Mouse (Mus musculus) embryonic facial prominence, embryonic 11.5 days (tissue): ENCODE measurements around the gene Tlcd2. TPM values are rescaled to one million over a fixed set of nuclear protein-coding genes. Genes with fewer than 3 reads are reported as not detected.

Experiments used
- ATAC-seq: fragments of 200-750 bp; cut with Nextera tagmentation; replicated peaks from 2 replicates; pipeline ENCODE4 v1.8.0; 2017; ENCODE audit warnings: low read depth; ENCODE audit not compliant: insufficient number of reproducible peaks, low FRiP score, low TSS enrichment
- DNase-seq: peaks from one replicate; pipeline ENCODE4 v3.0.0-alpha.2; 2015; ENCODE audit warnings: low spot score
- H3K27ac ChIP-seq: fragments of 300-500 bp; sonication (generic); replicated peaks from 2 replicates; pipeline ENCODE4 v1.5.1; 2014; ENCODE audit warnings: mild to moderate bottlenecking, low read depth, low read length, control low read depth
- H3K27me3 ChIP-seq: fragments of 300-500 bp; sonication (generic); 2 replicates; pipeline ENCODE4 v1.6.1; 2014; ENCODE audit warnings: mild to moderate bottlenecking, low read length, moderate library complexity, mixed read lengths; ENCODE audit not compliant: control insufficient read depth, insufficient read depth
- H3K36me3 ChIP-seq: fragments of 300-500 bp; sonication (generic); replicated peaks from 2 replicates; pipeline ENCODE4 v1.6.1; 2014; ENCODE audit warnings: low read depth, mild to moderate bottlenecking, low read length, moderate library complexity, mixed read lengths; ENCODE audit not compliant: control insufficient read depth, insufficient read depth
- H3K4me1 ChIP-seq: fragments of 300-500 bp; sonication (generic); 2 replicates; pipeline ENCODE4 v1.6.1; 2014; ENCODE audit warnings: low read length, mixed read lengths; ENCODE audit not compliant: control insufficient read depth, insufficient read depth
- H3K4me2 ChIP-seq: fragments of 300-500 bp; sonication (generic); 2 replicates; pipeline ENCODE4 v1.6.1; 2014; ENCODE audit warnings: low read depth, mild to moderate bottlenecking, control low read depth, low read length, moderate library complexity
- H3K4me3 ChIP-seq: fragments of 300-500 bp; sonication (generic); 2 replicates; pipeline ENCODE4 v1.5.1; 2014; ENCODE audit warnings: low read depth, low read length, control low read depth
- H3K9ac ChIP-seq: fragments of 300-500 bp; sonication (generic); replicated peaks from 2 replicates; pipeline ENCODE4 v1.6.1; 2014; ENCODE audit warnings: mild to moderate bottlenecking, control low read depth, low read length
- H3K9me3 ChIP-seq: fragments of 300-500 bp; sonication (generic); replicated peaks from 2 replicates; pipeline ENCODE4 v1.6.1; 2016; ENCODE audit warnings: mild to moderate bottlenecking, low read length, inconsistent platforms, mixed read lengths; ENCODE audit not compliant: control insufficient read depth
- WGBS: fragments of 180-500 bp; shearing (Covaris S2); extraction: QIAGEN DNeasy Blood & Tissue Kit; methylation state at CpG from one replicate; pipeline ENCODE4 v1.1.7; 2014; 5-methylcytosine and 5-hydroxymethylcytosine counted together
- polyA plus RNA-seq: library from polyadenylated mRNA; unstranded; fragments of >200 nt; fragmentation: Nextera tagmentation; extraction: Ambion mirVana; gene quantifications from 2 replicates; pipeline ENCODE4 v1.2.1, GENCODE M21; 2014

The Tlcd2 gene
- polyA plus RNA-seq, 1 experiment from 2014 or later: 15.4 TPM

GRCm38 (mm10) chr11:75470675-75471074, 9.2 kb downstream of the Tlcd2 start:
- Histone ChIP-seq H3K4me3 (no peak overlapping the region), H3K27me3 (no peaks in the 10 kb centered on the region), H3K9ac (no peak overlapping the region), H3K9me3 (no peaks in the 10 kb centered on the region), H3K4me1 (no peaks in the 10 kb centered on the region), H3K36me3 (no peaks in the 10 kb centered on the region), H3K4me2 (no peak overlapping the region), H3K27ac (no peak overlapping the region)
- ATAC-seq (no peak), DNase-seq (no peak)
- 80% methylated on average over 3 of the region's 3 CpGs for WGBS

- no peaks in the 10 kb centered on the region for H3K27me3 ChIP-seq
- H3K4me2 ChIP-seq: no peak overlapping the region
- H3K4me1 ChIP-seq: no peaks in the 10 kb centered on the region
- WGBS: 84% methylated on average over 11 of the region's 11 CpGs
- ATAC-seq (no peak), DNase-seq (no peak)
- H3K9me3 ChIP-seq: no peaks in the 10 kb centered on the region
- no peaks in the 10 kb centered on the region for H3K36me3 ChIP-seq
- no peak overlapping the region for H3K4me3 ChIP-seq
- no peak overlapping the region for H3K9ac ChIP-seq
- no peak overlapping the region for H3K27ac ChIP-seq
Measured at GRCm38 (mm10) chr11:75472469-75473081, 11.1 kb downstream of the Tlcd2 start.

- Histone ChIP-seq H3K9ac (no peak overlapping the region), H3K9me3 (no peaks in the 10 kb centered on the region), H3K36me3 (no peaks in the 10 kb centered on the region), H3K4me3 (no peak overlapping the region), H3K4me1 (no peaks in the 10 kb centered on the region), H3K27me3 (no peaks in the 10 kb centered on the region), H3K4me2 (no peak overlapping the region; the same call in 1 of the 2 replicates), H3K27ac (no peak overlapping the region)
- ATAC-seq (no peak), DNase-seq (no peak)
- WGBS: 68% methylated on average over 7 of the region's 7 CpGs
Measured at GRCm38 (mm10) chr11:75473376-75473775, 11.9 kb downstream of the Tlcd2 start.

GRCm38 (mm10) chr11:75486192-75486591, 24.7 kb downstream of the Tlcd2 start:
- 28% methylated on average over 3 of the region's 3 CpGs for WGBS
- Histone ChIP-seq H3K9me3 (no peaks in the 10 kb centered on the region), H3K27me3 (no peaks in the 10 kb centered on the region), H3K4me1 (peaks cover 3% of the 10 kb centered on the region), H3K4me2 (no peak overlapping the region), H3K27ac (no peak overlapping the region), H3K9ac (no peak overlapping the region), H3K36me3 (peaks cover 4% of the 10 kb centered on the region), H3K4me3 (no peak overlapping the region)
- ATAC-seq: 0 out of 2 replicates have a peak, but pooled peaks have one; percentile 16
- no peak for DNase-seq

DNA sequence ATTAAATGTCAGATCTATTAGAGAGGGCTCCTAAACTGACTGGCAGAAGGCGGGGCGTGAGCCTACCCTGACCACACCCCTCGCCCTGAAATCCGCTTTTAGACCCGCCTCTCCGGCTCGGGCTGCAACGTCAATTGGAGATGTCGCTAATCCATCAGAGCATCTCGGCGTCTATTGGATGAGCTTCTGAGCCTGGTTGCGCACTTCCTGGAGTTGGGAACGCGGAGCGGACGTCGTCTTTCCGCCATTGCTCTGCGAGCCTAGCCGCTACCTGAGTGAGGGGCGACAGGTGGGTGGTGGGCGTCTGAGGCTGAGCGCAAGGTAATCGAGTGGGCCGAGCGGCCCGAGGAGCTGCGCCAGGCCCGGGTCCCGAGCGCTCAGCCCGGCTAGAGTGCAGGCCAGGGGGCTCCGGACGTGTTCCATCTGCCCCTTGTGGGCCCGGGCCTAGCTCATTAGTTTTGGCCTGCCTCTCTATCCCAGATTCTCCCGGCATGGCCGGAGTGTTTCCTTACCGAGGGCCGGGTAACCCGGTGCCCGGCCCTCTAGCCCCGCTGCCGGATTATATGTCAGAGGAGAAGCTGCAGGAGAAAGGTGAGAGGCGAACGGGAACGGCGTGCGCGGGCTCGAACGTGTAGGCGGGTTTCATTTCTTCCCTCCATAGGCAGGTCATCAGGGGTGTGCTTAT, 25.2 kb downstream of the Tlcd2 start, which contains the start of gene Prpf8:
Prpf8 (plus strand) TSS at position 216 of the 685 bp plus-strand sequence.
- Histone ChIP-seq H3K4me2 (peak within 1 kb of the TSS; percentile 82), H3K27me3 (no peaks in the 10 kb centered on the region), H3K9ac (peak within 1 kb of the TSS; percentile 93), H3K36me3 (peaks cover 4% of the 10 kb centered on the region), H3K27ac (peak within 1 kb of the TSS; percentile 54; the same call in 1 of the 2 replicates), H3K4me1 (peaks cover 3% of the 10 kb centered on the region), H3K4me3 (peak within 1 kb of the TSS; percentile 94), H3K9me3 (no peaks in the 10 kb centered on the region)
- peak; percentile 97 for ATAC-seq
- peak; percentile 98 for DNase-seq
- under 1% methylated on average over 51 of the region's 52 CpGs for WGBS

GRCm38 (mm10) chr11:75487496-75487895, 26.0 kb downstream of the Tlcd2 start:
- Histone ChIP-seq H3K4me1 (peaks cover 3% of the 10 kb centered on the region), H3K36me3 (peaks cover 7% of the 10 kb centered on the region), H3K9me3 (no peaks in the 10 kb centered on the region), H3K4me2 (peak overlapping the region; percentile 82), H3K27me3 (no peaks in the 10 kb centered on the region), H3K27ac (no peak overlapping the region), H3K4me3 (peak overlapping the region; percentile 94), H3K9ac (peak overlapping the region; percentile 93)
- WGBS: 33% methylated on average over 6 of the region's 6 CpGs
- ATAC-seq (no peak), DNase-seq (no peak)

GRCm38 (mm10) chr11:75494296-75495049, 33.0 kb downstream of the Tlcd2 start:
- 94% methylated on average over 10 of the region's 10 CpGs for WGBS
- H3K4me3 ChIP-seq: no peak overlapping the region
- no peak overlapping the region for H3K9ac ChIP-seq
- DNase-seq (no peak), ATAC-seq (no peak)
- no peaks in the 10 kb centered on the region for H3K27me3 ChIP-seq
- no peak overlapping the region for H3K4me2 ChIP-seq
- H3K9me3 ChIP-seq: no peaks in the 10 kb centered on the region
- H3K4me1 ChIP-seq: no peaks in the 10 kb centered on the region
- no peak overlapping the region for H3K27ac ChIP-seq
- H3K36me3 ChIP-seq: peaks cover 43% of the 10 kb centered on the region

DNA sequence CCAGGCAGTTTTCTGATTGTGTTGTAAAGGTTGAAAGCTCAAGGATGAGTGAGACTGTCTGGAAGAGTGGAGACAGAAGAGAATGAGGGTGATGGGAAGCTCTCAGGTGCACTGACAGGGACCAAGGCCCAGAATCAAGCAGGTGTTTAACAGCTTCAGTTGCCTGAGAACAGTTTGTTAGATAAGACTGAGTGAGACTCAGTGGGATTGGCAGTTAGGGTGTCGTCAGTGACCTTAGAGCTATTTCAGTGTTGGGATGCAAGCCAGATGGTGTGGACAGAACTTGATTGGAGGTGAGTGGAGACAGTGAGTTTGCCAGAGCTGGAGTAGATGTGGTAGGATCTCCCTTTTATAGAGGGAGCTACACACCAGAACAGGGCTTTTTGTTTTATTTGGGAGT, 36.6 kb downstream of the Tlcd2 start:
- no peak overlapping the region for H3K4me3 ChIP-seq
- no peaks in the 10 kb centered on the region for H3K9me3 ChIP-seq
- ATAC-seq (no peak), DNase-seq (no peak)
- H3K27ac ChIP-seq: no peak overlapping the region
- no peak overlapping the region for H3K9ac ChIP-seq
- H3K27me3 ChIP-seq: no peaks in the 10 kb centered on the region
- no peak overlapping the region for H3K4me2 ChIP-seq
- H3K4me1 ChIP-seq: no peaks in the 10 kb centered on the region
- peaks cover 51% of the 10 kb centered on the region for H3K36me3 ChIP-seq
- WGBS: 79% methylated on average over 1 of the region's 1 CpGs
